Comparison of ENCODE assay signal across 7 mouse cellular contexts in genomic region chr11:102956962-102957614, GRCm38 (mm10). TPM values are rescaled to one million over a fixed set of nuclear protein-coding genes. Genes with fewer than 3 reads are reported as not detected.
DNase-seq lines count a peak whose midpoint lies in the region; ATAC-seq and TF ChIP-seq lines count a peak whose summit lies in the region.

No protein-coding gene starts in this region.

- TF ChIP-seq CTCF in lung, embryonic 14.5 days (IDR thresholded peaks at IDR 0.05; ENCODE audit: low read depth): no peak
- no peak for TF ChIP-seq CTCF in stomach, postnatal 0 days (IDR thresholded peaks at IDR 0.05; ENCODE audit: low read depth)

- H3K4me3 ChIP-seq in neural tube, embryonic 13.5 days: no peak overlapping the region
- no peak overlapping the region for H3K4me3 ChIP-seq in neural tube, embryonic 15.5 days (replicated peaks)
- H3K4me3 ChIP-seq in lung, embryonic 14.5 days (ENCODE audit: low read depth, low read length): no peak overlapping the region
- no peak overlapping the region for H3K4me3 ChIP-seq in stomach, postnatal 0 days (ENCODE audit: low read depth, low read length)

- H3K9me3 ChIP-seq in neural tube, embryonic 13.5 days: no peaks in the 10 kb centered on the region
- no peaks in the 10 kb centered on the region for H3K9me3 ChIP-seq in neural tube, embryonic 15.5 days (replicated peaks)
- H3K9me3 ChIP-seq in lung, embryonic 14.5 days (ENCODE audit: low read depth, low read length): no peaks in the 10 kb centered on the region
- no peaks in the 10 kb centered on the region for H3K9me3 ChIP-seq in stomach, postnatal 0 days (ENCODE audit: control insufficient read depth, low read length)

- peaks cover 37% of the 10 kb centered on the region for H3K4me1 ChIP-seq in neural tube, embryonic 13.5 days (replicated peaks)
- peaks cover 10% of the 10 kb centered on the region for H3K4me1 ChIP-seq in neural tube, embryonic 15.5 days
- no peaks in the 10 kb centered on the region for H3K4me1 ChIP-seq in lung, embryonic 14.5 days (ENCODE audit: insufficient read depth)
- H3K4me1 ChIP-seq in stomach, postnatal 0 days (replicated peaks; ENCODE audit: control insufficient read depth, insufficient read depth): no peaks in the 10 kb centered on the region

- H3K36me3 ChIP-seq in neural tube, embryonic 13.5 days: no peaks in the 10 kb centered on the region
- no peaks in the 10 kb centered on the region for H3K36me3 ChIP-seq in neural tube, embryonic 15.5 days
- no peaks in the 10 kb centered on the region for H3K36me3 ChIP-seq in lung, embryonic 14.5 days (ENCODE audit: insufficient read depth)
- H3K36me3 ChIP-seq in stomach, postnatal 0 days (ENCODE audit: control insufficient read depth, insufficient read depth, low read length): no peaks in the 10 kb centered on the region

- peak overlapping the region; percentile 56 for H3K27ac ChIP-seq in neural tube, embryonic 13.5 days (replicated peaks)
- no peak overlapping the region; the same call in 1 of the 2 replicates for H3K27ac ChIP-seq in neural tube, embryonic 15.5 days (replicated peaks)
- peak overlapping the region; percentile 39; the same call in 1 of the 2 replicates for H3K27ac ChIP-seq in lung, embryonic 14.5 days (ENCODE audit: low read depth)
- H3K27ac ChIP-seq in stomach, postnatal 0 days (replicated peaks): peak overlapping the region; percentile 61

- H3K9ac ChIP-seq in neural tube, embryonic 13.5 days: peak overlapping the region; percentile 35
- H3K9ac ChIP-seq in neural tube, embryonic 15.5 days (replicated peaks): no peak overlapping the region
- H3K9ac ChIP-seq in lung, embryonic 14.5 days: no peak overlapping the region
- peak overlapping the region; percentile 14; the same call in 1 of the 2 replicates for H3K9ac ChIP-seq in stomach, postnatal 0 days (ENCODE audit: low read length)

- H3K27me3 ChIP-seq in neural tube, embryonic 13.5 days: peaks cover 48% of the 10 kb centered on the region
- peaks cover 30% of the 10 kb centered on the region for H3K27me3 ChIP-seq in neural tube, embryonic 15.5 days (replicated peaks)
- 0 out of 2 replicates have a peak, but pooled peaks cover 7% of the 10 kb centered on the region for H3K27me3 ChIP-seq in lung, embryonic 14.5 days (ENCODE audit: insufficient read depth, low read length)
- H3K27me3 ChIP-seq in stomach, postnatal 0 days (ENCODE audit: control insufficient read depth, insufficient read depth, low read length): no peaks in the 10 kb centered on the region

- ATAC-seq in neural tube, embryonic 13.5 days (ENCODE audit: low read depth): no peak; the same call in 1 of the 2 replicates
- no peak for ATAC-seq in neural tube, embryonic 15.5 days (ENCODE audit: low FRiP score)
- peak; percentile 93 for ATAC-seq in lung, embryonic 14.5 days (ENCODE audit: insufficient read depth)
- ATAC-seq in stomach, postnatal 0 days (ENCODE audit: low FRiP score, low TSS enrichment): peak; percentile 74; the same call in 1 of the 2 replicates

- WGBS in neural tube, embryonic 13.5 days: 54% methylated on average over 16 of the region's 16 CpGs
- 45% methylated on average over 16 of the region's 16 CpGs for WGBS in neural tube, embryonic 15.5 days
- 14% methylated on average over 16 of the region's 16 CpGs for WGBS in lung, embryonic 14.5 days
- WGBS in stomach, postnatal 0 days: 22% methylated on average over 16 of the region's 16 CpGs

- DNase-seq in gastrocnemius, postnatal 25 days: peak; percentile 39
- DNase-seq in lung, embryonic 14.5 days: peak; percentile 88
- peak; percentile 25 for DNase-seq in stomach, postnatal 0 days (ENCODE audit: low spot score)
- DNase-seq in c-Kit-positive CD71-positive TER-119-positive erythroid progenitor cells, embryonic 14.5 days (ENCODE audit: low spot score): no peak
- no peak for DNase-seq in spleen, postnatal 10 days (ENCODE audit: low spot score in 2 of 2)

- H3K4me2 ChIP-seq in neural tube, embryonic 13.5 days: no peak overlapping the region
- no peak overlapping the region for H3K4me2 ChIP-seq in neural tube, embryonic 15.5 days
- no peak overlapping the region for H3K4me2 ChIP-seq in lung, embryonic 14.5 days
- H3K4me2 ChIP-seq in stomach, postnatal 0 days (replicated peaks; ENCODE audit: low read depth): peak overlapping the region; percentile 25; the same call in 1 of the 2 replicates

- TF ChIP-seq EP300 in stomach, postnatal 0 days (optimal IDR thresholded peaks at IDR 0.05): no peak

RNA-seq across cellular contexts. Expression of gene C1ql1, which starts 10.6 kb away (rescaled TPM):
- polyA plus RNA-seq in neural tube, embryonic 13.5 days (2015; fragmentation: Nextera tagmentation; extraction: Ambion mirVana): 1.9 and 2.0 TPM in 2 replicates
- polyA plus RNA-seq in neural tube, embryonic 15.5 days (2015; fragmentation: Nextera tagmentation; extraction: Ambion mirVana): 4.4 TPM in 2 replicates
- total RNA-seq in gastrocnemius, postnatal 25 days (2021): under 1 TPM in 1 of 2 experiments, not detected in 1; 0.18 TPM
- 2.7 and 3.1 TPM in 2 replicates for polyA plus RNA-seq in lung, embryonic 14.5 days (2014; fragmentation: Nextera tagmentation; extraction: Ambion mirVana)
- 1.4 and 1.9 TPM in 2 replicates for polyA plus RNA-seq in stomach, postnatal 0 days (2015; fragmentation: Nextera tagmentation; extraction: Ambion mirVana)

RNA-seq across cellular contexts. Expression of gene Kif18b, which starts 32.2 kb away (rescaled TPM):
- polyA plus RNA-seq in neural tube, embryonic 13.5 days (2015; fragmentation: Nextera tagmentation; extraction: Ambion mirVana): 1.7 and 2.5 TPM in 2 replicates
- polyA plus RNA-seq in neural tube, embryonic 15.5 days (2015; fragmentation: Nextera tagmentation; extraction: Ambion mirVana): 1.9 and 3.9 TPM in 2 replicates
- total RNA-seq in gastrocnemius, postnatal 25 days (2021): under 1 TPM; 0.26 to 0.67 TPM
- 11.7 and 13.3 TPM in 2 replicates for polyA plus RNA-seq in lung, embryonic 14.5 days (2014; fragmentation: Nextera tagmentation; extraction: Ambion mirVana)
- 1.1 and 1.3 TPM in 2 replicates for polyA plus RNA-seq in stomach, postnatal 0 days (2015; fragmentation: Nextera tagmentation; extraction: Ambion mirVana)

RNA-seq across cellular contexts. Expression of gene Gfap, which starts 56.4 kb away (rescaled TPM):
- 0.11 and 0.24 TPM in 2 replicates for polyA plus RNA-seq in neural tube, embryonic 13.5 days (2015; fragmentation: Nextera tagmentation; extraction: Ambion mirVana)
- polyA plus RNA-seq in neural tube, embryonic 15.5 days (2015; fragmentation: Nextera tagmentation; extraction: Ambion mirVana): 2.4 and 4.2 TPM in 2 replicates
- not detected for total RNA-seq in gastrocnemius, postnatal 25 days (2021)
- 0.20 and 0.41 TPM in 2 replicates for polyA plus RNA-seq in lung, embryonic 14.5 days (2014; fragmentation: Nextera tagmentation; extraction: Ambion mirVana)
- polyA plus RNA-seq in stomach, postnatal 0 days (2015; fragmentation: Nextera tagmentation; extraction: Ambion mirVana): 0.68 and 1.1 TPM in 2 replicates

Comparison
In these comparisons a context has a peak if more than half of its experiments do, and no peak if none do; other contexts are left out.
1. H3K9ac ChIP-seq: peak in neural tube, embryonic 13.5 days (single experiment) and stomach, postnatal 0 days (single experiment); none in neural tube, embryonic 15.5 days (single experiment) and lung, embryonic 14.5 days (single experiment).
2. ATAC-seq: peak in lung, embryonic 14.5 days (single experiment) and stomach, postnatal 0 days (single experiment); none in neural tube, embryonic 13.5 days (single experiment) and neural tube, embryonic 15.5 days (single experiment).
3. DNase-seq: peak in gastrocnemius, postnatal 25 days (single experiment), lung, embryonic 14.5 days (single experiment) and stomach, postnatal 0 days (single experiment); none in c-Kit-positive CD71-positive TER-119-positive erythroid progenitor cells, embryonic 14.5 days (single experiment) and spleen, postnatal 10 days (0 of 2).